Mouse (Mus musculus) limb, embryonic 14.5 days (tissue): ENCODE data around the gene 1700109H08Rik. TPM values are rescaled to one million over a fixed set of nuclear protein-coding genes. Genes with fewer than 3 reads are reported as not detected.

ENCODE experiments used
- ATAC-seq: fragments of 200-750 bp; cut with Nextera tagmentation; 2 replicates; pipeline ENCODE4 v1.8.0; 2017; ENCODE audit warnings: low read depth, moderate number of reproducible peaks, moderate TSS enrichment; ENCODE audit not compliant: low FRiP score
- DNase-seq: peaks from one replicate; pipeline ENCODE4 v3.0.0-alpha.2; 2015; ENCODE audit warnings: low spot score
- H3K27ac ChIP-seq: fragments of 300-500 bp; sonication (generic); replicated peaks from 2 replicates; pipeline ENCODE4 v1.5.1; 2014; ENCODE audit warnings: low read depth, mild to moderate bottlenecking, low read length, moderate library complexity, mixed read lengths
- H3K27me3 ChIP-seq: fragments of 300-500 bp; sonication (generic); 2 replicates; pipeline ENCODE4 v1.6.1; 2014; ENCODE audit warnings: low read length, mixed read lengths; ENCODE audit not compliant: control insufficient read depth, insufficient read depth
- H3K36me3 ChIP-seq: fragments of 300-500 bp; sonication (generic); 2 replicates; pipeline ENCODE4 v1.6.1; 2014; ENCODE audit warnings: mild to moderate bottlenecking, low read length, moderate library complexity, mixed read lengths; ENCODE audit not compliant: control insufficient read depth, insufficient read depth
- H3K4me1 ChIP-seq: fragments of 300-500 bp; sonication (generic); 2 replicates; pipeline ENCODE4 v1.6.1; 2014; ENCODE audit warnings: antibody characterized with exemption, low read length, mixed read lengths; ENCODE audit not compliant: control insufficient read depth, insufficient read depth
- H3K4me2 ChIP-seq: fragments of 300-500 bp; sonication (generic); replicated peaks from 2 replicates; pipeline ENCODE4 v1.6.1; 2014; ENCODE audit warnings: low read depth, mild to moderate bottlenecking, low read length, moderate library complexity; ENCODE audit not compliant: severe bottlenecking
- H3K4me3 ChIP-seq: fragments of 300-500 bp; sonication (generic); replicated peaks from 2 replicates; pipeline ENCODE4 v1.5.1; 2014; ENCODE audit warnings: low read length
- H3K9ac ChIP-seq: fragments of 300-500 bp; sonication (generic); 2 replicates; pipeline ENCODE4 v1.6.1; 2014; ENCODE audit warnings: mild to moderate bottlenecking, low read depth, low read length, moderate library complexity; ENCODE audit not compliant: severe bottlenecking
- H3K9me3 ChIP-seq: fragments of 300-500 bp; sonication (generic); 2 replicates; pipeline ENCODE4 v1.6.1; 2016; ENCODE audit warnings: low read length; ENCODE audit not compliant: control insufficient read depth
- POLR2A ChIP-seq: fragments of 200-500 bp; IDR thresholded peaks from 2 replicates; pipeline ENCODE4 v1.8.0; 2012; ENCODE audit warnings: inconsistent platforms, mild to moderate bottlenecking, moderate library complexity, borderline replicate concordance; ENCODE audit not compliant: insufficient read depth, insufficient read length; ENCODE audit errors: extremely low read depth
- WGBS: fragments of 180-500 bp; shearing (Covaris S2); extraction: QIAGEN DNeasy Blood & Tissue Kit; methylation state at CpG from one replicate; pipeline ENCODE4 v1.1.7; 2014; 5-methylcytosine and 5-hydroxymethylcytosine counted together
- polyA plus RNA-seq, 2 experiments: library from polyadenylated mRNA; depleted of rRNA in 1 of 2; stranded (reverse) in 1 of 2; unstranded in 1 of 2; fragments of >200 nt; fragmentation: Nextera tagmentation in 1 of 2; extraction: Ambion mirVana in 1 of 2; gene quantifications; 2 replicates each; pipeline versions ENCODE4 v1.2.1 to v1.2.3; 2012 to 2014

1700109H08Rik gene
- polyA plus RNA-seq, 2 experiments = 2.9 to 5.3 TPM

- 47% methylated on average over 16 of the region's 16 CpGs for WGBS
- no peak for ATAC-seq
- no peak overlapping the region for H3K9ac ChIP-seq
- peaks cover 23% of the 10 kb centered on the region for H3K36me3 ChIP-seq
- H3K9me3 ChIP-seq = no peaks in the 10 kb centered on the region
- TF ChIP-seq POLR2A = no peak
- H3K4me3 ChIP-seq = no peak overlapping the region
- no peak overlapping the region for H3K27ac ChIP-seq
- H3K27me3 ChIP-seq = no peaks in the 10 kb centered on the region
- no peak for DNase-seq
- peaks cover 4% of the 10 kb centered on the region; the same call in 1 of the 2 replicates for H3K4me1 ChIP-seq
- no peak overlapping the region for H3K4me2 ChIP-seq
Observed at GRCm38 (mm10) chr5:3631512-3632271, 60.3 kb downstream of the 1700109H08Rik start.

GRCm38 (mm10) chr5:3632285-3632684, 60.9 kb downstream of the 1700109H08Rik start:
- H3K9me3 ChIP-seq = no peaks in the 10 kb centered on the region
- peaks cover 23% of the 10 kb centered on the region for H3K36me3 ChIP-seq
- no peak for DNase-seq
- ATAC-seq = no peak
- peaks cover 4% of the 10 kb centered on the region; the same call in 1 of the 2 replicates for H3K4me1 ChIP-seq
- H3K9ac ChIP-seq = no peak overlapping the region
- no peak overlapping the region for H3K4me2 ChIP-seq
- no peaks in the 10 kb centered on the region for H3K27me3 ChIP-seq
- H3K27ac ChIP-seq = no peak overlapping the region
- TF ChIP-seq POLR2A = no peak
- H3K4me3 ChIP-seq = no peak overlapping the region
- 46% methylated on average over 5 of the region's 5 CpGs for WGBS

GRCm38 (mm10) chr5:3633315-3633714, 61.9 kb downstream of the 1700109H08Rik start:
- Histone ChIP-seq H3K27me3 (no peaks in the 10 kb centered on the region), H3K9ac (no peak overlapping the region), H3K4me3 (no peak overlapping the region), H3K4me2 (no peak overlapping the region), H3K4me1 (peaks cover 4% of the 10 kb centered on the region; the same call in 1 of the 2 replicates), H3K36me3 (peaks cover 23% of the 10 kb centered on the region), H3K9me3 (no peaks in the 10 kb centered on the region), H3K27ac (no peak overlapping the region)
- ATAC-seq = no peak
- DNase-seq = no peak
- no peak for TF ChIP-seq POLR2A
- 66% methylated on average over 13 of the region's 13 CpGs for WGBS

GRCm38 (mm10) chr5:3633951-3634350, 62.6 kb downstream of the 1700109H08Rik start:
- Histone ChIP-seq H3K27ac (no peak overlapping the region), H3K9ac (no peak overlapping the region), H3K4me1 (peaks cover 4% of the 10 kb centered on the region; the same call in 1 of the 2 replicates), H3K27me3 (no peaks in the 10 kb centered on the region), H3K4me2 (no peak overlapping the region), H3K4me3 (no peak overlapping the region), H3K36me3 (peaks cover 23% of the 10 kb centered on the region), H3K9me3 (no peaks in the 10 kb centered on the region)
- no peak for TF ChIP-seq POLR2A
- DNase-seq = no peak
- no peak for ATAC-seq
- WGBS = 62% methylated on average over 4 of the region's 4 CpGs

Other genes starting within 250 kb of the 1700109H08Rik start
- 10.9 and 11.3 TPM in 2 replicates for gene Cdk6, start 230.1 kb upstream of the 1700109H08Rik start, polyA plus RNA-seq (2012; rRNA removed)
- gene Cdk6, start 230.1 kb upstream of the 1700109H08Rik start, polyA plus RNA-seq (2014; fragmentation: Nextera tagmentation; extraction: Ambion mirVana) = 23.8 and 27.9 TPM in 2 replicates
- gene Fam133b, start 27.7 kb upstream of the 1700109H08Rik start, polyA plus RNA-seq (2012; rRNA removed) = 25.3 and 32.1 TPM in 2 replicates
- gene Fam133b, start 27.7 kb upstream of the 1700109H08Rik start, polyA plus RNA-seq (2014; fragmentation: Nextera tagmentation; extraction: Ambion mirVana) = 29.2 and 32.2 TPM in 2 replicates
- gene Pex1, start 24.5 kb downstream of the 1700109H08Rik start, polyA plus RNA-seq (2012; rRNA removed) = 17.8 and 21.8 TPM in 2 replicates
- gene Pex1, start 24.5 kb downstream of the 1700109H08Rik start, polyA plus RNA-seq (2014; fragmentation: Nextera tagmentation; extraction: Ambion mirVana) = 14.5 and 15.4 TPM in 2 replicates
- gene Rbm48, start 25.0 kb downstream of the 1700109H08Rik start, polyA plus RNA-seq (2012; rRNA removed) = 10.3 and 11.5 TPM in 2 replicates
- gene Rbm48, start 25.0 kb downstream of the 1700109H08Rik start, polyA plus RNA-seq (2014; fragmentation: Nextera tagmentation; extraction: Ambion mirVana) = 12.5 and 13.0 TPM in 2 replicates
- not detected in 2 replicates for gene Tmbim7, start 79.6 kb downstream of the 1700109H08Rik start, polyA plus RNA-seq (2012; rRNA removed)
- gene Tmbim7, start 79.6 kb downstream of the 1700109H08Rik start, polyA plus RNA-seq (2014; fragmentation: Nextera tagmentation; extraction: Ambion mirVana) = 0.19 TPM in 1 of 2 replicates, not detected in the other
- 48.3 and 60.5 TPM in 2 replicates for gene Gatad1, start 85.6 kb downstream of the 1700109H08Rik start, polyA plus RNA-seq (2012; rRNA removed)
- 66.8 and 67.8 TPM in 2 replicates for gene Gatad1, start 85.6 kb downstream of the 1700109H08Rik start, polyA plus RNA-seq (2014; fragmentation: Nextera tagmentation; extraction: Ambion mirVana)
- 11.6 TPM in 2 replicates for gene Ankib1, start 231.4 kb downstream of the 1700109H08Rik start, polyA plus RNA-seq (2012; rRNA removed)
- gene Ankib1, start 231.4 kb downstream of the 1700109H08Rik start, polyA plus RNA-seq (2014; fragmentation: Nextera tagmentation; extraction: Ambion mirVana) = 14.4 TPM in 2 replicates
- 32.3 and 37.6 TPM in 2 replicates for gene Krit1, start 231.6 kb downstream of the 1700109H08Rik start, polyA plus RNA-seq (2012; rRNA removed)
- gene Krit1, start 231.6 kb downstream of the 1700109H08Rik start, polyA plus RNA-seq (2014; fragmentation: Nextera tagmentation; extraction: Ambion mirVana) = 37.6 and 44.5 TPM in 2 replicates